Comparison of ENCODE assay signal across 9 mouse cellular contexts in genomic region chr4:94517631-94518030, GRCm38 (mm10). TPM values are rescaled to one million over a fixed set of nuclear protein-coding genes. Genes with fewer than 3 reads are reported as not detected.
A peak's percentile ranks its signal among the peaks of the same experiment; 100 is the strongest.
DNase-seq lines count a peak whose midpoint lies in the region; ATAC-seq and TF ChIP-seq lines count a peak whose summit lies in the region.
"Had no signal": no experiment of that assay in that cellular context is flagged by ENCODE, and none has a peak within 500 bp of the region (broad histone marks: within the 10 kb centered on the region; RNA-seq: fewer than 3 reads in every experiment).

No protein-coding gene starts in this region.

- DNase-seq in heart, postnatal 0 days (ENCODE audit: low spot score) = peak; percentile 9
- peak; percentile 67 for DNase-seq in CD4-positive, CD25-positive, alpha-beta regulatory T cell, adult 2 months (ENCODE audit: low read depth, low spot score)
- peak; percentile 74 for DNase-seq in adrenal gland, postnatal 14 days
- peak; percentile 54 for DNase-seq in embryonic facial prominence, embryonic 14.5 days (ENCODE audit: low spot score)
- peak; percentile 11 for DNase-seq in layer of hippocampus, adult 9-10 months (ENCODE audit: low spot score)
- peak; percentile 53 for DNase-seq in thymus, postnatal 0 days (ENCODE audit: low spot score)

- H3K9ac ChIP-seq in heart, postnatal 0 days (replicated peaks; ENCODE audit: low read depth, low read length) = no peak overlapping the region
- H3K9ac ChIP-seq in heart, embryonic 12.5 days = no peak overlapping the region
- no peak overlapping the region for H3K9ac ChIP-seq in embryonic facial prominence, embryonic 14.5 days (ENCODE audit: low read depth, low read length)
- H3K9ac ChIP-seq: embryonic facial prominence, embryonic 12.5 days had no signal

- no peaks in the 10 kb centered on the region for H3K4me1 ChIP-seq in heart, postnatal 0 days (ENCODE audit: control insufficient read depth, insufficient read depth)
- no peaks in the 10 kb centered on the region for H3K4me1 ChIP-seq in heart, embryonic 12.5 days (replicated peaks)
- H3K4me1 ChIP-seq in embryonic facial prominence, embryonic 14.5 days (ENCODE audit: control insufficient read depth, insufficient read depth, low read length) = no peaks in the 10 kb centered on the region
- H3K4me1 ChIP-seq: embryonic facial prominence, embryonic 12.5 days had no signal

- H3K9me3 ChIP-seq in heart, postnatal 0 days (replicated peaks; ENCODE audit: control insufficient read depth, low read length) = no peaks in the 10 kb centered on the region
- no peaks in the 10 kb centered on the region; the same call in 1 of the 2 replicates for H3K9me3 ChIP-seq in heart, embryonic 12.5 days (replicated peaks)
- no peaks in the 10 kb centered on the region for H3K9me3 ChIP-seq in embryonic facial prominence, embryonic 14.5 days (ENCODE audit: control insufficient read depth, low read length)
- H3K9me3 ChIP-seq: embryonic facial prominence, embryonic 12.5 days had no signal

- H3K36me3 ChIP-seq in heart, postnatal 0 days (replicated peaks; ENCODE audit: control insufficient read depth, insufficient read depth, low read length) = no peaks in the 10 kb centered on the region
- peaks cover 8% of the 10 kb centered on the region for H3K36me3 ChIP-seq in heart, embryonic 12.5 days
- H3K36me3 ChIP-seq in embryonic facial prominence, embryonic 14.5 days (ENCODE audit: control insufficient read depth, insufficient read depth, low read length) = no peaks in the 10 kb centered on the region
- H3K36me3 ChIP-seq: embryonic facial prominence, embryonic 12.5 days had no signal

- ATAC-seq in heart, postnatal 0 days (ENCODE audit: insufficient read depth, low read depth) = no peak
- no peak for ATAC-seq in heart, embryonic 12.5 days (ENCODE audit: insufficient number of reproducible peaks, low FRiP score)
- ATAC-seq in embryonic facial prominence, embryonic 14.5 days (ENCODE audit: low read depth) = no peak
- peak; percentile 95 for ATAC-seq in megakaryocyte progenitor cell, adult 5-6 weeks (replicated peaks; ENCODE audit: poor library complexity)

- 62% methylated on average over 4 of the region's 4 CpGs for WGBS in heart, postnatal 0 days
- 68% methylated on average over 4 of the region's 4 CpGs for WGBS in heart, embryonic 12.5 days
- WGBS in embryonic facial prominence, embryonic 14.5 days = 70% methylated on average over 4 of the region's 4 CpGs

- no peak overlapping the region for H3K4me2 ChIP-seq in heart, postnatal 0 days (ENCODE audit: low read depth, low read length)
- no peak overlapping the region for H3K4me2 ChIP-seq in heart, embryonic 12.5 days
- no peak overlapping the region for H3K4me2 ChIP-seq in embryonic facial prominence, embryonic 14.5 days (ENCODE audit: low read depth, low read length)
- H3K4me2 ChIP-seq: embryonic facial prominence, embryonic 12.5 days had no signal

- H3K27me3 ChIP-seq in heart, postnatal 0 days (ENCODE audit: control insufficient read depth, insufficient read depth, low read length) = no peaks in the 10 kb centered on the region
- H3K27me3 ChIP-seq in heart, embryonic 12.5 days (replicated peaks) = no peaks in the 10 kb centered on the region
- H3K27me3 ChIP-seq in embryonic facial prominence, embryonic 14.5 days (replicated peaks; ENCODE audit: control insufficient read depth, insufficient read depth, low read length) = no peaks in the 10 kb centered on the region
- H3K27me3 ChIP-seq: embryonic facial prominence, embryonic 12.5 days had no signal

- H3K27ac ChIP-seq in heart, postnatal 0 days (ENCODE audit: low read depth) = no peak overlapping the region
- no peak overlapping the region for H3K27ac ChIP-seq in heart, embryonic 12.5 days (ENCODE audit: poor library complexity, severe bottlenecking)
- no peak overlapping the region for H3K27ac ChIP-seq in embryonic facial prominence, embryonic 14.5 days (replicated peaks; ENCODE audit: low read depth, low read length)
- H3K27ac ChIP-seq: embryonic facial prominence, embryonic 12.5 days had no signal

- TF ChIP-seq CTCF in heart, postnatal 0 days (IDR thresholded peaks at IDR 0.05; ENCODE audit: low read depth) = peak; percentile 87

- no peak for TF ChIP-seq EP300 in heart, postnatal 0 days (IDR thresholded peaks at IDR 0.05; ENCODE audit: low read depth)

- no peak overlapping the region for H3K4me3 ChIP-seq in heart, postnatal 0 days (ENCODE audit: low read depth, low read length)
- no peak overlapping the region for H3K4me3 ChIP-seq in heart, embryonic 12.5 days
- H3K4me3 ChIP-seq in embryonic facial prominence, embryonic 14.5 days (ENCODE audit: low read depth, low read length) = no peak overlapping the region
- H3K4me3 ChIP-seq: embryonic facial prominence, embryonic 12.5 days had no signal

RNA-seq across cellular contexts. Expression of gene Gm10306, which starts 38.7 kb away (rescaled TPM):
- not detected in 2 replicates for total RNA-seq in heart, postnatal 0 days (2014; rRNA removed; ENCODE audit: low replicate concordance)
- 0.26 TPM in 1 of 2 replicates, not detected in the other for polyA plus RNA-seq in heart, postnatal 0 days (2015; fragmentation: Nextera tagmentation; extraction: Ambion mirVana)
- polyA plus RNA-seq in heart, embryonic 12.5 days (2016; fragmentation: Nextera tagmentation; extraction: Ambion mirVana) = 0.77 TPM in 1 of 2 replicates, not detected in the other
- total RNA-seq in adrenal gland, postnatal 14 days (2021) = not detected in 2 replicates
- not detected in 2 replicates for polyA plus RNA-seq in embryonic facial prominence, embryonic 14.5 days (2014; fragmentation: Nextera tagmentation; extraction: Ambion mirVana)
- 0.42 TPM in 1 of 2 replicates, not detected in the other for total RNA-seq in megakaryocyte progenitor cell, adult 5-6 weeks (2015)
- not detected in 2 replicates for total RNA-seq in megakaryocyte progenitor cell, adult 5-6 weeks (2017)
- polyA plus RNA-seq in thymus, postnatal 0 days (2015; fragmentation: Nextera tagmentation; extraction: Ambion mirVana) = 0.40 TPM in 1 of 2 replicates, not detected in the other
- polyA plus RNA-seq: embryonic facial prominence, embryonic 12.5 days had no signal

RNA-seq across cellular contexts. Expression of gene Caap1, which starts 39.0 kb away (rescaled TPM):
- 4.1 and 9.5 TPM in 2 replicates for total RNA-seq in heart, postnatal 0 days (2014; rRNA removed; ENCODE audit: low replicate concordance)
- polyA plus RNA-seq in heart, postnatal 0 days (2015; fragmentation: Nextera tagmentation; extraction: Ambion mirVana) = 5.8 and 7.2 TPM in 2 replicates
- 15.8 and 16.6 TPM in 2 replicates for polyA plus RNA-seq in heart, embryonic 12.5 days (2016; fragmentation: Nextera tagmentation; extraction: Ambion mirVana)
- total RNA-seq in adrenal gland, postnatal 14 days (2021) = 10.0 TPM in 2 replicates
- 17.1 and 18.4 TPM in 2 replicates for polyA plus RNA-seq in embryonic facial prominence, embryonic 14.5 days (2014; fragmentation: Nextera tagmentation; extraction: Ambion mirVana)
- 26.4 and 27.1 TPM in 2 replicates for total RNA-seq in megakaryocyte progenitor cell, adult 5-6 weeks (2015)
- 16.6 and 23.1 TPM in 2 replicates for total RNA-seq in megakaryocyte progenitor cell, adult 5-6 weeks (2017)
- 20.1 and 24.0 TPM in 2 replicates for polyA plus RNA-seq in thymus, postnatal 0 days (2015; fragmentation: Nextera tagmentation; extraction: Ambion mirVana)

Comparison
In these comparisons a context has a peak if more than half of its experiments do, and no peak if none do; other contexts are left out.
1. DNase-seq: peak in every context shown above with its lines; median percentile 74 in adrenal gland, postnatal 14 days; 67 in CD4-positive, CD25-positive, alpha-beta regulatory T cell, adult 2 months; 54 in embryonic facial prominence, embryonic 14.5 days; 53 in thymus, postnatal 0 days; 11 in layer of hippocampus, adult 9-10 months; 9 in heart, postnatal 0 days.